Mouse (Mus musculus) spleen, adult 2 months (tissue): ENCODE results near the gene Ddx17. TPM values are rescaled to one million over a fixed set of nuclear protein-coding genes. Genes with fewer than 3 reads are reported as not detected.
A peak's percentile ranks its signal among the peaks of the same experiment; 100 is the strongest.

Experiments used
- DNase-seq, 2 experiments: peaks; one replicate each; pipeline versions ENCODE4 v3.0.0 to v3.0.0-alpha.2; 2012 to 2021; ENCODE audit warnings: low spot score in 2 of 2, low read depth in 1 of 2
- H3K27ac ChIP-seq: fragments of 200-500 bp; 2 replicates; pipeline ENCODE4 v1.5.1; 2012; ENCODE audit warnings: low read length, inconsistent platforms; ENCODE audit not compliant: insufficient read depth
- H3K27me3 ChIP-seq: fragments of 200-500 bp; 2 replicates; pipeline ENCODE4 v1.6.1; 2012; ENCODE audit warnings: mild to moderate bottlenecking, moderate library complexity, low read length, inconsistent platforms; ENCODE audit not compliant: control insufficient read depth, insufficient read depth
- H3K36me3 ChIP-seq: fragments of 200-500 bp; 2 replicates; pipeline ENCODE4 v1.6.1; 2012; ENCODE audit warnings: mild to moderate bottlenecking, low read length, inconsistent platforms; ENCODE audit not compliant: control insufficient read depth, insufficient read depth
- H3K4me1 ChIP-seq: fragments of 200-500 bp; 2 replicates; pipeline ENCODE4 v1.6.1; 2011; ENCODE audit warnings: inconsistent platforms; ENCODE audit not compliant: control insufficient read depth, insufficient read depth, insufficient read length
- H3K4me3 ChIP-seq: fragments of 200-500 bp; 2 replicates; pipeline ENCODE4 v1.5.1; 2011; ENCODE audit warnings: mild to moderate bottlenecking, inconsistent platforms; ENCODE audit not compliant: insufficient read depth, insufficient read length; ENCODE audit errors: extremely low read depth
- CTCF ChIP-seq: fragments of 200-500 bp; IDR thresholded peaks from 2 replicates; pipeline ENCODE4 v1.5.1; 2011; ENCODE audit warnings: mild to moderate bottlenecking, inconsistent platforms; ENCODE audit not compliant: insufficient read depth, insufficient read length, insufficient replicate concordance; ENCODE audit errors: extremely low read depth
- POLR2A ChIP-seq: fragments of 200-500 bp; IDR thresholded peaks from 2 replicates; pipeline ENCODE4 v1.6.1; 2011; ENCODE audit warnings: low read depth, low read length, inconsistent platforms
- WGBS: fragments of 180-500 bp; shearing (Covaris S2); methylation state at CpG from one replicate; pipeline ENCODE4 v1.1.7; 2018; 5-methylcytosine and 5-hydroxymethylcytosine counted together
- polyA plus RNA-seq: library from polyadenylated mRNA; depleted of rRNA; stranded (reverse); fragments of >200 nt; gene quantifications from 2 replicates; pipeline ENCODE4 v1.2.3, GENCODE M21; 2012; rRNA removed

The Ddx17 gene
- 158 and 200 TPM in 2 replicates for polyA plus RNA-seq

DNA sequence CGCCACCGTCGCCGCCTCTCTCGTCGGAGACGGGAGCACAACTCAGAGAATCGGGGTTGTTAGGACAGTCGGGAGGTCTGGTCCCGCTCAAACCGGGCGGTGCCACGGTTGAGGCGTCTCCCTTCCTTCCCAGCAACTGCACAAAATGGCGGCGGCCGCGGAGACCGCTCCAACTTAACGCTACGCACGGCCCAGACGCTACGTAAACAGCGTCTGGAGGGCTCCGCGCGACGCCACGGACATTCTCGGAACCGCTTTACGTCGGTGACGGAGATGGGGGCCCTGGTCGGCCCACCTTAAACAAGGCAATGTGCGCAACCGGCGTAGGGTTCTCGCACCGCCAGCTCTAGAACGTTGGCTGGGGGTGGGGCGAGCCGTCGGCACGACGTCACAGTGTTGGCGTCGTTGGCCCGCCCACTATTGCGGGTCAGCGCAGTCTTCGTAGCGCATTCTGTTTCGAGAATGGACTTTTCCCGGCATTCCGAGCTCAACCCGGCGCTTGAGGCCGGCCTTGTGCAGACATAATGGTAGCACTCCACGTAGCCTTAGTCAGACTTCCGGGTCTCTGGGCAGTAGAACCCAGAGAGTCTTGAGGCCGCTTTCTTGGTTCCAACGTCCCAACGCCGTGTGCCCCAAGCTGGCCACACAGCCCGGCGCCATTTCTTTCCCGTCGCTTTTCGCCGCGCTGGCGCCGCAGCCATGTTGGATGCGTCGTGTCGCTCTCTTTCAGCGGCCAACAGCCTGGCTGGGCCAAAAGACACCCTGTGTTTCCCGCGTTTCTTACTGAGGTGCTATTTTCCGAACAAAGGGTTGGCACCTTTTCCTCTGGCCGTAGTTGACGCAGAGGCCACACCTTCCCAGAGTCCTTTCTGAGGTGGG is at the start of gene Ddx17:
Gene Ddx17 (minus strand): TSS at position 332 of the 879 bp plus-strand sequence.
- H3K27me3 ChIP-seq = no peaks in the 10 kb centered on the region
- TF ChIP-seq CTCF = no peak
- TF ChIP-seq POLR2A = peak; percentile 90
- peak within 1 kb of the TSS; percentile 88 for H3K4me3 ChIP-seq
- H3K36me3 ChIP-seq = peaks cover 10% of the 10 kb centered on the region
- H3K4me1 ChIP-seq = peaks cover 3% of the 10 kb centered on the region
- 6% methylated on average over 84 of the region's 84 CpGs for WGBS
- peak within 1 kb of the TSS; percentile 97 for H3K27ac ChIP-seq
- peak; percentile 91 to 94 for DNase-seq

- Histone ChIP-seq H3K4me3 (no peak overlapping the region), H3K27me3 (no peaks in the 10 kb centered on the region), H3K27ac (no peak overlapping the region), H3K4me1 (no peaks in the 10 kb centered on the region), H3K36me3 (no peaks in the 10 kb centered on the region)
- no peak for TF ChIP-seq CTCF
- 63% methylated on average over 1 of the region's 1 CpGs for WGBS
- no peak for DNase-seq
These were observed 35.0 kb upstream of the Ddx17 start for GRCm38 (mm10) chr15:79581581-79581980.

- 51% methylated on average over 6 of the region's 6 CpGs for WGBS
These were observed 31.3 kb upstream of the Ddx17 start for GRCm38 (mm10) chr15:79577671-79578426.

DNA sequence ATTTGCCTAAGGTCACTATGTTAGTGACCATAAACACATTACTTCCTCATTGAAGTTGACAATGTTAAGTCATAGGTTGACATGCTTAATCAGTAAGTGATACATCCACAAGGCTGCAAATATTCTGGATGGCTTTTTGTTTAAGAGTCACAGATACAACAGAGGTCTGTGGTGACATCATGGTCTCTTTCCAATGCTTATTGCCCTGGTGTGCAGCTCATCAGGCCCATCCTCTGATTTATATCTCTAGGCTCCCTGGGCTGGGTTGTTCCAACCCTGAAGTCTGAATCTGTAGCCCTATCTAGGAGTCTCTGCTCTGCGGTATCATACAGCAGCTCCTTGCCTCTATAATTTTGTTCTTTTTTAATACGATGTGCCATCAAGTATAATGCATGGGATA is 30.4 kb upstream of the Ddx17 start:
- Histone ChIP-seq H3K27ac (no peak overlapping the region), H3K4me3 (no peak overlapping the region), H3K36me3 (no peaks in the 10 kb centered on the region), H3K27me3 (0 out of 2 replicates have a peak, but pooled peaks cover 1% of the 10 kb centered on the region), H3K4me1 (no peaks in the 10 kb centered on the region)
- no peak for DNase-seq
- TF ChIP-seq POLR2A = no peak
- no peak for TF ChIP-seq CTCF
- 86% methylated on average over 2 of the region's 2 CpGs for WGBS

More at GRCm38 (mm10) chr15:79577671-79578426, 31.3 kb upstream of the Ddx17 start:
- TF ChIP-seq POLR2A (no peak), CTCF (no peak)
- H3K4me3 ChIP-seq = no peak overlapping the region
- no peak for DNase-seq
- no peaks in the 10 kb centered on the region for H3K36me3 ChIP-seq
- H3K27ac ChIP-seq = no peak overlapping the region
- no peaks in the 10 kb centered on the region for H3K27me3 ChIP-seq
- H3K4me1 ChIP-seq = no peaks in the 10 kb centered on the region

DNA sequence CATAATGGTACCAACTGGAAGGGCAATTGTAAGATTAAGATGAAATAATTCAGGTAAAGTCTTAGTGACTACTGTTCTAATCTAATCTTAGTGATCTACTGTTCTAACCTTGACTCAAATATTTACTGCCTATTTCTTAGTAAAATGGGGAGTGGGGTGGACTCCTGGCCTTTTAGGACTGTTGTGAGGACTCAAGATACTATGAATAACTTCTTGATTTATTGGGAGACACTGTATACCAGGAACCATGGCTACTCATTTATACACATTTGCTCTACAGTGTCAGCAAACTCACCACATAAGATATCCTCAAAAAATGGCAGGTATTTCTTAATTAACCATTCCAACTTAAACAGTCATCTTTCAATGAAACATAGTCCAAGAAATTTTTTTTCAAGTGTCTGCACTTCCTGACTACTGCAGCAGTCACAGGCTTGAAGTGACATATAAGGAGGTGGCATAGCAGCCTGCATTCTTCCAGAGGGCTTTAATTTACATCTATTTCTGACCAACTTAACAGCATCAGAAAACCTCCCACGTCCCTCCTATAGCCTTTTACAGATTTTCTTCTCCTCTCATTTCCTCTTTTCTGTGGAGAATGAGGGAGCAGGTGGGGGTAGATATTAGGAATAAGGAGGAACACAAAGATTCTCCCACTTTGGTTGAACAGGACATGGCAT is 29.1 kb upstream of the Ddx17 start:
- Histone ChIP-seq H3K27me3 (0 out of 2 replicates have a peak, but pooled peaks cover 1% of the 10 kb centered on the region), H3K36me3 (no peaks in the 10 kb centered on the region), H3K27ac (no peak overlapping the region), H3K4me3 (no peak overlapping the region), H3K4me1 (no peaks in the 10 kb centered on the region)
- TF ChIP-seq CTCF = no peak
- no peak for TF ChIP-seq POLR2A
- no peak for DNase-seq
- 53% methylated on average over 1 of the region's 1 CpGs for WGBS

DNA sequence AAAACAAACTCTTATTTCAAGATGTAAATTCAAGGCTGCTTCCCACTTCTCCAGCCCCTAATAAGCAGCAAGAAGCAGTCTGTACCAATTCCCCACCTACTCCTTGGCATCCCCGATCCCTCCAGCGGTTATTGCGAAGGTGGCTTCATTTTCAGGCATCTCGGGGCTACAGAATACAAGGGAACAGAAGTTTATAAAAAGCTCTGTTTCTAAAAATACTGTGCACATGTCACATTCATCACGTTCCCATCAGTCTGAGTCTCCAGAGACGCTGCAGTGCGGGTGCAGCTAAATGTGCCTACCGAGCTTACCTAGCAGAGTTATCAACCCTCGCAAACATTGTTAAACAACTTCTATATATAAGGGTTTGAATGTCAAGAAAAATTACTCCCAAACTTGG is 15.9 kb upstream of the Ddx17 start:
- no peaks in the 10 kb centered on the region for H3K4me1 ChIP-seq
- no peak for DNase-seq
- TF ChIP-seq CTCF (no peak), POLR2A (no peak)
- H3K27ac ChIP-seq = no peak overlapping the region
- H3K36me3 ChIP-seq = no peaks in the 10 kb centered on the region
- 73% methylated on average over 9 of the region's 9 CpGs for WGBS
- no peaks in the 10 kb centered on the region for H3K27me3 ChIP-seq
- H3K4me3 ChIP-seq = no peak overlapping the region
